Mouse (Mus musculus) C2C12 (cell line): Measurements from ENCODE around the gene Atf1. TPM values are rescaled to one million over a fixed set of nuclear protein-coding genes. Genes with fewer than 3 reads are reported as not detected.
"Not testable (repeated sequence)": the region's sequence is repeated elsewhere in the genome, so short reads cannot be mapped to it uniquely, and the experiment has no call there.

Source experiments
- H3K27me3 ChIP-seq: one replicate; pipeline ENCODE4 v1.6.1; 2011; ENCODE audit not compliant: control insufficient read depth, insufficient read depth, insufficient read length
- H3K36me3 ChIP-seq: one replicate; pipeline ENCODE4 v1.6.1; 2011; ENCODE audit not compliant: control insufficient read depth, insufficient read depth
- H3K4me3 ChIP-seq: one replicate; pipeline ENCODE4 v1.5.1; 2011; ENCODE audit warnings: mild to moderate bottlenecking, control low read depth; ENCODE audit not compliant: poor library complexity, insufficient read depth, severe bottlenecking
- H3K79me2 ChIP-seq: one replicate; pipeline ENCODE4 v1.6.1; 2011; ENCODE audit not compliant: control insufficient read depth, insufficient read depth
- H3K79me3 ChIP-seq: one replicate; pipeline ENCODE4 v1.6.1; 2011; ENCODE audit warnings: low read depth, control low read depth
- H3ac ChIP-seq: one replicate; pipeline ENCODE3; 2011; ENCODE audit warnings: low read depth; ENCODE audit not compliant: control insufficient read depth, insufficient read length
- CEBPB ChIP-seq: IDR thresholded peaks from one replicate; pipeline ENCODE4 v1.6.1; 2011; ENCODE audit warnings: low read depth, mild to moderate bottlenecking, control low read depth, moderate library complexity
- CTCF ChIP-seq: IDR thresholded peaks from one replicate; pipeline ENCODE4 v1.5.1; 2011; ENCODE audit not compliant: control insufficient read depth, insufficient read depth, insufficient read length
- FOSL1 ChIP-seq: IDR thresholded peaks from one replicate; pipeline ENCODE4 v1.8.0; 2011; ENCODE audit warnings: mild to moderate bottlenecking, low read length; ENCODE audit not compliant: poor library complexity, insufficient read depth, severe bottlenecking
- MAX ChIP-seq: IDR thresholded peaks from one replicate; pipeline ENCODE4 v1.6.1; 2011; ENCODE audit warnings: mild to moderate bottlenecking, control low read depth
- MYOD1 ChIP-seq: IDR thresholded peaks from one replicate; pipeline ENCODE4 v1.6.1; 2011; ENCODE audit warnings: low read depth; ENCODE audit not compliant: control insufficient read depth, insufficient read length
- MYOG ChIP-seq: IDR thresholded peaks from one replicate; pipeline ENCODE4 v1.6.1; 2011; ENCODE audit not compliant: control insufficient read depth, insufficient read length; ENCODE audit errors: extremely low read depth
- USF1 ChIP-seq: IDR thresholded peaks from one replicate; pipeline ENCODE4 v1.6.1; 2011; ENCODE audit warnings: low read depth, mild to moderate bottlenecking, control low read depth, moderate library complexity
- polyA plus RNA-seq: library from polyadenylated mRNA; unstranded; fragments of >200 nt; fragmentation: generic; extraction: Trizol; gene quantifications from one replicate; pipeline ENCODE4 v1.2.1, GENCODE M21; 2012; ENCODE audit warnings: missing spikeins

Atf1 gene
- polyA plus RNA-seq, 1 experiment, result 29.6 TPM

GRCm38 (mm10) chr15:100300499-100300898 lies 72.9 kb downstream of the Atf1 start:
- Histone ChIP-seq H3K27me3 (no peaks in the 10 kb centered on the region), H3K79me2 (no peaks in the 10 kb centered on the region), H3K4me3 (no peak overlapping the region), H3ac (no peak overlapping the region), H3K36me3 (no peaks in the 10 kb centered on the region), H3K79me3 (no peaks in the 10 kb centered on the region)
- TF ChIP-seq MYOG (no peak), MYOD1 (no peak), CTCF (no peak), CEBPB (no peak), FOSL1 (no peak)

- Histone ChIP-seq H3K4me3 (no peak overlapping the region), H3ac (no peak overlapping the region), H3K79me2 (no peaks in the 10 kb centered on the region), H3K36me3 (no peaks in the 10 kb centered on the region), H3K27me3 (no peaks in the 10 kb centered on the region), H3K79me3 (no peaks in the 10 kb centered on the region)
- TF ChIP-seq CTCF (no peak), USF1 (no peak), CEBPB (no peak), MYOD1 (no peak), MYOG (no peak), MAX (no peak), FOSL1 (no peak)
Observed at GRCm38 (mm10) chr15:100301556-100301955, 73.9 kb downstream of the Atf1 start.

- no peaks in the 10 kb centered on the region for H3K36me3 ChIP-seq
- no peak overlapping the region for H3ac ChIP-seq
- no peak for TF ChIP-seq MAX
- no peak for TF ChIP-seq CTCF
- TF ChIP-seq MYOD1, result no peak
- TF ChIP-seq CEBPB, result no peak
- TF ChIP-seq USF1, result no peak
- TF ChIP-seq MYOG, result no peak
- TF ChIP-seq FOSL1, result no peak
- H3K79me2 ChIP-seq, result no peaks in the 10 kb centered on the region
- H3K79me3 ChIP-seq, result no peaks in the 10 kb centered on the region
- no peaks in the 10 kb centered on the region for H3K27me3 ChIP-seq
- H3K4me3 ChIP-seq, result no peak overlapping the region
Observed at GRCm38 (mm10) chr15:100303428-100304018, 75.9 kb downstream of the Atf1 start.

- Histone ChIP-seq H3ac (peak within 1 kb of the TSS; percentile 46), H3K79me3 (no peaks in the 10 kb centered on the region), H3K4me3 (peak within 1 kb of the TSS; percentile 44), H3K79me2 (no peaks in the 10 kb centered on the region), H3K27me3 (no peaks in the 10 kb centered on the region), H3K36me3 (no peaks in the 10 kb centered on the region)
- TF ChIP-seq MAX, result no peak
- TF ChIP-seq FOSL1, result no peak
- TF ChIP-seq CEBPB, result no peak
Observed at GRCm38 (mm10) chr15:100304019-100304991, 76.7 kb downstream of the Atf1 start, which contains the start of gene Mettl7a1. Gene Mettl7a1, plus strand, starts transcription at chr15:100304140.

GRCm38 (mm10) chr15:100306201-100306600 lies 78.6 kb downstream of the Atf1 start:
- TF ChIP-seq MYOG (no peak), CTCF (no peak), FOSL1 (no peak), MYOD1 (no peak), MAX (no peak), USF1 (no peak), CEBPB (no peak)
- no peaks in the 10 kb centered on the region for H3K36me3 ChIP-seq
- no peaks in the 10 kb centered on the region for H3K79me2 ChIP-seq
- H3K27me3 ChIP-seq, result no peaks in the 10 kb centered on the region
- H3K4me3 ChIP-seq, result no peak overlapping the region
- H3ac ChIP-seq, result no peak overlapping the region
- no peaks in the 10 kb centered on the region for H3K79me3 ChIP-seq

GRCm38 (mm10) chr15:100307438-100308096 lies 79.9 kb downstream of the Atf1 start:
- H3K4me3 ChIP-seq, H3K36me3 ChIP-seq, H3ac ChIP-seq, H3K79me3 ChIP-seq, H3K79me2 ChIP-seq, H3K27me3 ChIP-seq: not testable (repeated sequence)
